Mouse (Mus musculus) adrenal gland, postnatal 4 days (tissue): ENCODE data around the gene Wnk1. TPM values are rescaled to one million over a fixed set of nuclear protein-coding genes. Genes with fewer than 3 reads are reported as not detected.
A peak's percentile ranks its signal among the peaks of the same experiment; 100 is the strongest.
"Not testable (repeated sequence)": the region's sequence is repeated elsewhere in the genome, so short reads cannot be mapped to it uniquely, and the experiment has no call there.

ENCODE experiments used
- DNase-seq, 2 experiments: peaks; one replicate each; pipeline ENCODE4 v3.0.0; 2021 to 2022; ENCODE audit warnings: low spot score in 2 of 2, mixed read lengths in 2 of 2
- long read RNA-seq, 2 experiments: library from polyadenylated mRNA; stranded (forward); transcript quantifications; one replicate each; pipeline ENCODE4 v2.0.0; 2021
- total RNA-seq, 2 experiments: library from RNA; stranded (reverse); gene quantifications; 2 replicates each; pipeline ENCODE4 v1.2.3; 2021

Gene Wnk1
- 100 to 1,000 TPM; 158 to 191 TPM for total RNA-seq
- long read RNA-seq, experiment 1, partial matches to known transcripts: 0 of 8 reads
- long read RNA-seq, experiment 1, other reads (novel, unspliced or antisense): 8 of 8 reads
- long read RNA-seq, experiment 2, partial matches to known transcripts: 32 of 53 reads
- long read RNA-seq, experiment 2, other reads (novel, unspliced or antisense): 21 of 53 reads

DNA sequence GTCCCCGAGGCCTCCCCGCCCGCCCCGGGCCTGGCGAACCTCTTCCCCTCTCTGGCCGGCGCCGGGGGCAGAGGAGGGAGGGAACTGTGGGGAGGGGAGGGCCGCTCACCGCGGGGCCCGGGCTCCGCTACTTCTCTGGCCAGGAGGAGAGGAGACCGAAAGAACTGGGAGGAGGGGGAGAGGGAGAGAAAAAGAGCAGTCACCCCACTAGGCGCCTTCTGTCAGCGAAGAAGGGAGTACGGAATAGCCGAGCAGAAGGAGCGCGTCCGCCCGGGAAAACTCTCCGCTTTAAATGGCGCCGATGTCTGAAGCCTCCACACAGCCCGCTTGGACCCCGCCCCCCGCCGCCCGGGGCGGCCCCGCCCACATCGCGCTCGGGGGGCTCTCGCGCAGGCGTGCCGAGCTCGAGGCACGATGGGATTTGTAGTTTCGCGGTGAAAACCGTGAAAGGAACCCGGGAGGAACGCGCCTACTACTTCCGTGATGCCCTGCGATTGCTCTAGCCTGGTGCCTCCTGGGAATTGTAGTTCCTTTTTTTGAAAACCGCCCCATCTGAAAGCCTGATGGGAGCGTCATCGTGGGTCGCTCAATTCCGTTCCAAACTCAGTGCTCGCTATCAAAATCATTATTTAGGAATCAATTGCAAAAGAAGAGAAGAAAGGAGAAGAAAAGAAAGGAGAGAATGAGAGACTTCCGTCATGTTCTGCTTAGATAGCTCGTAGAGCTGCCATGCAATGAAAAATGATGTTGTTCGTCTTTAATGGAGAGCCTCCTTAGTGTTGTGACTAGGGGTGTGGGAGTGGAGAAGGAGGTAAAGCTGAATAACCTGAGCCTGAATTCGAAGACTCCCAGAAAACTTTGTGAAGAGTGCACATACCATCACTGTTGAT lies at the start of gene Wnk1:
Wnk1 (minus strand) TSS at position 307 of the 890 bp plus-strand sequence.
- DNase-seq: peak; percentile 91 to 93

DNA sequence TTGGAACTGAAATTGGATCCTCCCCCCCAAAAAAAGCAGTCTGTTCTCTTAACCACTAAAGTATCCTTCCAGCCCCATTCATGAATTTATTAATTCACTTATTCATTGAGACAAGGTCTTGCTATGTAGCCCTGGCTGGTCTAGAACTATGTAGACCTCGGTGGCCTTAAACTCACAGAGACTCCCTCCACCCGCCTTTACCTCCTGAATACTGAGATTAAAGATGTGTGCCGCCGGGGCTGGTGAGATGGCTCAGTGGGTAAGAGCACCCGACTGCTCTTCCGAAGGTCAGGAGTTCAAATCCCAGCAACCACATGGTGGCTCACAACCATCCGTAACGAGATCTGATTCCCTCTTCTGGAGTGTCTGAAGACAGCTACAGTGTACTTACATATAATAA lies 48.6 kb upstream of the Wnk1 start:
- DNase-seq: not testable (repeated sequence)

DNA sequence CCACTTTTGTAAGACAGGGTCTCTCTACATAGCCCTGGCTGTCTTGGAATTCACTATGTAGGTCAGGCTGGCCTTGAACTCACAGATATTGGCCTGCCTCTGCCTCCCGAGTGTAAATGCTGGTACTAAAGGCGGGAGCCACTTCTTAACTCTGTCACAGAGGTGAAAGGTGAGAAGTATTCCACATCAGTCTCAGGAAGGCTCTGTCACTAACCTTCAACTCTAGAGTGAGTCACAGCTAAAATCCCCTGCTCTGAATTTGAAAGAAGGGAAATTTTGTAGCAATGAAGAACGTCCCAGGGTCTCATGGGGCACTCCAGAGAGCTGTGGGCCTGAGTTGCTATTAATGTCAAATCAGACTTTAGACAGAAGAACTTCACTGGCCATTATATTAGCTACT lies 47.4 kb upstream of the Wnk1 start:
- no peak for DNase-seq

DNA sequence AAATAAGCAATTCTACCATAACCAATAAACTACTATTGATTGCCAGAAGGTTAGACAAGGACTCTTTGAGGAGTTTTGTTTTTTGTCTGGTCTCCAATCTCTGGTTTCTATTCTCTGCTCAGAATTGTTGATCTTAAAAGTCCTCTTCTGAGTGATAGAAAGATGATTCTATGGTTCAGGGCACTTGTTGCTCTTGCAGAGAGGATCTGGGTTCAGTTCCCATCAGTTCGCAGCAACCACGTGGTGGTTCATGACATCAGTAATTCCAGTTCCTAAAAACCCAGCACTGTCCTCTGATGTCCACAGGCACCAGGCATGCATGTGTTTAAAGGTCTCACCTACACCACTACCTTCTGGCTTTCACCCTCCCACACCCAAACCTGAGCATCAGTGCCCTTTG lies 46.5 kb upstream of the Wnk1 start:
- no peak for DNase-seq

DNA sequence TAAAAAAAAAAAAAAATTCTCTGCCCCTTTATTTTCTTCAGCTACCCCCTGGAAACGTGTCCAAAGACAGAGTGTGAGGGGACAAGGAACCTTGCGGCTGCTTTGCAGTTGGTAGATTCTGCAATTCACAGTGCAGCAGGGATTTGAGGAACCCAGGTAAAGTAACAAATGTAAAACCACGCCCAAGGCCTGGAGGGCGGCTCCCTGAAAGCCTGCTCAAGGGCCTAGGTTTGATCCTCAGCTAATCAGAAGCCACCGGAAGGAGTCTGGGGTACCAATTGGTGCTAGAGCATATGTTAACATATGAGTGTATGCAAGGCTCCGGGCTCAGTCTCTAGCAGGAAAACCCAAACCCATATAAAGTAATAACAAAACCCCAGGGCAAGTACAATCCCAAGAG lies 45.0 kb upstream of the Wnk1 start:
- no peak for DNase-seq

DNA sequence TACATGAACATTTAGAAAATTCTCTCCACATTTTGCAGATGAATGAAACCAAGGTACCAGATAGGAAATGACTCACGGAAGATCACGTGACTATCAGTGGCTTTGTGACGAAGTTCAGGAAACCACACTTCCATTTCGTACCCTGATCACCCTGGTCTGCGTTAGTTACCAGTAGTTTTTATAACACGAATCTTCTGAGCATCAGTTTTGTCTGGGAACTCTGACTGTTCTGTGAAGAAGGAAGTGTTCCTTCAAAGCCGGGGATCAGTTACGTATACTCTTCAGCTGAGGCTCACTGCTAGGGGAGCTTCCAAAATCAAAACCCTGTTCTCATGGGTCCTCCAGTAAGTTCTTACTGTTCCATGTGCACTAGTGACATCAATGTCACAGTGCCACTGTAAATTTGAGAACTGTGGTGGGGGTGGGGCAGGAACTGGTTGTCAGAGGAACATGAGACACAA lies 44.5 kb upstream of the Wnk1 start:
- no peak for DNase-seq

DNA sequence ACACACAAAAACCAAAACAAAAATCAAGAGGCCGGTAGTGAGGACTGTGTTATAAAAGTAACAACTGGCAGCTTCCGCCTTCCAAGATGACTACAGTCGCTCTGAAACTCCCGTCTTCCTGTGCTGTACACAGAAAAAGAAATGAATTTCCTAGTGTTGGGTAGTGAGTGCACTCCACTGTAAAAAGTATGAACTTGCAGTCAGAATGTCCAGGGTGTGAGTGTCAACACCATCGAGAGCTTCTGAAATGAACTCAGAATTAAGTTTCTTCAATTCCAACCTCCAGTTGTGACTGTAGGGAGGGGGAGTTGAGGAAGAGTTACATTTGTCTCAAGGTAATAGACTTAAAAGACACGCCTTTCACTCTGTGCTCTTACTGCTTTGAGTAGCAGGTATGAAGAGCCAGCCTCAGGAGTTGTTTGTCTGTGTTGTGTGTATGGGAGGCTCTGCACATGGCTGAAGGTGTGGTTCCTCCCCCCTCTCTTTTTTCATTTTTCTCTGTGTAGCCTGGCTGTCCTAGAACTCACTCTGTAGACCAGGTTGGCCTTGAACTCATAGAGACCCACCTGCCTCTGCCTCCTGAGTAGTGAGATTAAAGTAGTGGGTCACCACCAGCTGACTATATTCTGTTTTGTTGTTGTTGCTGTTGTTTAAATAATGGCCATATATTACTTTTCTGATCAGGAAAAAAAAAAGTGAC lies 43.9 kb upstream of the Wnk1 start:
- no peak for DNase-seq

DNA sequence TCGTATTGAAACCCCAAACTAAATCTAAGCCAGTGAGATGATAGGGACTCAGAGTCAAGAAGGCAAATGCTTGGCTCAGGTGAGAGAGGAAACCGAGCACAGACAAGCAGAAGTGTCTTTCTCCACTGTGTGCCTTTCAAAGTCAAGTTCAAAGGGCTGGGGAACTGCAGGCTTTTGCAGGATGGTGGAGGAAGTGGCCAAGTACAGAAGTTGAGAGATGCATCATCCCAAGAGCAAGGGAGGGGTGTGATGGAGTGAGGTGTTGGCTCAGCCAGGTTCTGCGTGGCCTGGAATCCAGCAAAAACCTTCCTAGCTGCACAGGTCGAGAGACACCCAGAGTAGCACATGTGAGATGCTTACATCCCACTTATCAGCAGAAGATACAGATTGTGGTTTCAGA lies 43.0 kb upstream of the Wnk1 start:
- DNase-seq: no peak

DNA sequence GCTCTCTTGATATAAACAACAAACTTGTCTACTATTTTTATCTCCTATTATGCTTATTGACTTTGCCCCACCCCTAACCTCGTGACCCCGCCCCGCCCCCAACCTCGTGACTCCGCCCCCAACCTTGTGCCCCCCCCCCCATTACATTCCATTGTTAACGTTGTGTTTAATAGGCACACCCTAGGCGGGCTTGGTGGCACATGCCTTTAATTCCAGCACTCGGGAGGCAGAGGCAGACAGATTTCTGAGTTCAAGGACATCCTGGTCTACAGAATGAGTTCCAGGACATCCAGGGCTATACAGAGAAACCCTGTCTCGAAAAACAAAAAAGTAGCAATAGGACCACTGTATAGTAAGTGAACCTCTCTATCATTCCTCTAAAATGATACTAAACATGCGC lies 41.1 kb upstream of the Wnk1 start:
- DNase-seq: no peak

DNA sequence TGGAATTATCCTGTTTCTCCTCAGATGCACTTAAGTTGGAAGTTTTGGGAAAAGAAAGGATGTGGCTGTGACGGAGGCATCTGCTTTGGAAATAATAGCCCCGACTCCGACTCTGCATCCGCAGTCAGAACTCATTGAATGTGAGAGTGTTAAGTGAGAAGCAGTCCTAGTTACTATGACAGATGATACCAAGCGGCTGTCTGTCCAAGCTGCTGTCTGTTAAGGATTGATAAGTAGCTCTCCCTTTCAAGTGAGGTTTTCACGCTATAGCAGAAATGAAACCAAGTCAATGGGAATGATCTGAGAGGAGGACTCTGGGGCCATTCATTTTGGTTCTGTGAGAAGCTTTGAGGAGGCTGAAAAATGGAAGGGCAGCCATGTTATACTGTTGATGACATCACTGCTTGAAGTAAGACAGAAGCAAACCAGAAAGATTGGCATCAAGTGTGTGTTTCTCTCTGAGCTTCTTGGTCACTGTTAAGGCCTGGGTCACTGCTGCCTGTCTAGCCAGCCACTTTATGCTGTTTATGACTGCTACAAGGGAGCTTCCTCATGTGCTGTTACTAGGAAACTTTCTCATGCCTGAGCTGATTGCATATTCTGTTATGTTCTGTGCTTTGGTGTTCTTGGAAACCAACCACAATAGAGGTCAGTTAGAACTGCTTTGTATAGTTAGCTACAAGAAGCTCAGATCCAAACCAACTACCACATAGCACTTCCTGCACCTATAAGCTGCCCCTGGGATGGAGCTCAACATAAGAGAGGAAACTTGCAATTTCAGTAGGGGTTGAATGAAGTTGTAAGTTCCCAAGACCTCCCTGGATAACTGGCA lies 38.4 kb upstream of the Wnk1 start:
- no peak for DNase-seq

DNA sequence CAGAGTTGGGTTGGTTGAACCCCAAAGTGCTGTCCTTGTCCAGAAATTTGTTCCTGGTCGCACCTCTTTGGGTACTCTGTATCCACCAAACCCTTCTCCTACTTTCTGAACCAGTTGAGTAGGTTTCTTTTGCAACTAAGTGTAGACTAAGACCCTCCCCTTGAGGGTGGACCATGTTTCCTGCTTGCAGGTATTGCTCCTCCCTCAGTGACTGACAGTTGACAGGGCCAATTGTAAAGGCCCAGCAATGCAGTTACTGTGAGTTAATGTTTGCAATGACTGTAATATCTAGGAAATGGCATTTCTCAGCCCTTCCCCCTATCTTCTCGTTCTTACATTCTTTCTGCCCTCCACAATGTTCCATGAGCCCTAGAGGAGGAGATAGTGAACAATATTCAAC lies 34.2 kb upstream of the Wnk1 start:
- no peak for DNase-seq

DNA sequence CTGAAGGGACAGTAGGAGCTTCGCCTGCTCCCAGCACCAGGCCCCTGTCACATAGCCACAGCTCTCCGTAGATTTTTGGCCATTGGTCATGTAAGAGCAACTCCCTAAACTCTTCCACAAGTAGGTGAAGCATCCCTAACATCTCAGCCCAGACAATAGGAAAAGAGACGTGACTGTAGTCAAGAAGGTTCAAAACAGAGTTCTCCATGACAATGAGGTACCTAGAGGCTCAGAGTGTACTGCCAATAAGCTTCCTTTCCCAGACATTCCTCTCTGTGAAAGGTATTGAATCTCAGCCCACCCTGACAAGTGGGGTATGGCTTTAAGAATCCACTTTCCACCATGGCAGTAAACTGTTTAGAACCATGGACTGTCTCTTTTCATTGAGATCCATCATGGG lies 31.1 kb upstream of the Wnk1 start:
- DNase-seq: no peak

DNA sequence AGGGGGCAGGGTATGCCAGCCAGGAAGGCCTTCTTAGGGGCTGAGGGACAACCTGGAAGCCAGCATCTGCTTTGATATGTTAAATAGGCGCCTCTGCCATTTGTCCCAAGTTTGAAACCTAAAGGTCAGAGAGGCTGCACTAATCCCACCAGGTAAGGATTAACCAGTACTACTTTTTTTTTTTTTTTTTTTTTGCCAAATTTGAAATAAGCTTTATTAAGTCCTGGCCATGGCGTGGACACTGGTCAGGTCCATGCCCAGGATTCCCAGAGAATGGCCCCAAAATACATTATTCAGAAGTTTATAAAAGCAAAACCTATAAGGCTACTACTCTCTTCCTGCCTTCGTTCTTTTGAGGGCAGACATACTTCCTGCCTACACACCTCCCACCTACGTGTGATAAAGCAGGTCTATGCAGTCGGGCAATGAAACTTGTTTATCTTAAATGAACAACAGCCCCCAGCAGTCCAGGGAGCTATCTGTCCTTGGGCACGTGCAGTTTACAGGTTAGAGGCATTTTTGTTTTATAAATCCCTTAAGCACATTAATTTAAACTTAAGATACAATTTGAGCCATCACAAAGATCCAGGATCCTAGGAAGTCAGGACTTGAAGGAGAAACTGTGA lies 27.2 kb upstream of the Wnk1 start:
- no peak for DNase-seq

DNA sequence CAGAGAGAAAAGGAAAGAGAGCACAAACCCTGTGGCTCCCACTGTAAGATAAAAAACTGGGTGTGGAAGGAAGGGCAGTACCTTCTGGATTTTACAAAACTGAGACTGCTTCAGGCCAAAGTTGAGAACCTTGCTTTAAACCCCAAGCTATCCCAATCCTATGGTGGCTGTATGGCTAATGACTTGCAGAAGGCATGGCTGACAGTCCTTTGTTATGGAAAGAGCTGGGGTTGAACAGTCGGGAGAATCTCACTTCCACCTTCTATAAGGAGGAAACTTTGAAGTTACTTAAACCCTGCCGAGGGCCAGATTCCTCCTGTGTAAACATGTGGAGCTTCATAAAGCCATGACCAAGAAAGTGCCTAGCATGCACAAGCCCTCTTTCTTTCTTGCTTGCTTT lies 26.2 kb upstream of the Wnk1 start:
- DNase-seq: no peak

DNA sequence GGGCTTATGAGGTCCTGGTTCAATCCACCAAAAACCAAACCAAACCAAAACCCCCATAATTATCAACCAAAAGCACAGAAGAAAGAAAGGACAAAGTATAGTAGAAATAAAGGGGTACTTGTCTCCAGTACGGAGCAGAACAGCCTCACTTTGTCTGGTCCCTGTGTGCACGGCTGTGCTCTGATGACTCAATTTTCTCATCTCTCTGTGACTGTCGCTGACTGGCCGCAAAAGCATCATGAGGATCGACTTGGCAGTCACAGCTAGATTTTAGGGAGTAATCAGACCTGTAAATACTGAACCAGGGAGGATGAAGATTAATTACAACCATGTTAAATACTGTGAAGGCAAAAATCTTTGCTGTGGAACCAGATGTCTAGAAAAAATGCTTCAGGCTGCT lies 24.5 kb upstream of the Wnk1 start:
- DNase-seq: no peak

DNA sequence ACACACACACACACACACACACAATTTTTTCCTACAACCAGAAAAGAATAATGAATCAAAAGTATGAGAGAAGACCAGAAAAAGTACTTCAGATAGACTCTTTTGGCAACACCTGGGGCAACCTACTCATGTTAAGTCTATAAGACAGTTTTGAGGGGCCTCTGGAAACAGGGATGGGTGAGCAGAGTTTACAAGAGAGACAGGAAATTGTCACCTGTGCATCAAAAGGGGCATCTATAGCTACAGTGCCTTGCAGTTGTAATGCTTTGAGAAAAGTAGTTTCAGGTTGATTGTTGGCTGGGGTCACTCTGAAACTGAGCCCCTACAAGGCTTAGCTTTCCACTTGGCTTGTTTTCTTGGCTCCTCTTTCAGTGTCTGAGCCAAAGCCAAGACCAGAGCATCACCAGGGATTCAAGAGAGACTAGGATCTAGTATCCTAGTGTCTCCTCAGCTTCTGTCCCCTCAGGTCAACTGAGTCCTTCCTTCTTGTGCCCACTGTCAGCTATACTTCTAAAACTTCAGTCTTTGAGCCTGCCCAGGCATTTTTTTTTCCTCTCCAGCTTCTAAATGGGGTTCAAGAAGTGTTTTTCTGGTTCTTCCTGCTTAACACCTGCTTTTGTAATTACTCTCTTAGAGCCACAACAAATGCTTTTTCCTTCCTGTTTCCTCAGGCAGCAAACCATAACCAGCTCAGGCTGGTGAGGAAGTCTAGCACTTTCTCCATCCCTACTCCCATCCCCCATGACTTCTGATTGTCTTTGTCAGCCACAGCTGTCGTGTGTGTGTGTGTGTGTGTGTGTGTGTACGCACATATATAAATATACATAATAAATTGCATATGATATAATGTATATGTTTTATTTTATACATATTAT lies 17.4 kb upstream of the Wnk1 start:
- no peak for DNase-seq

DNA sequence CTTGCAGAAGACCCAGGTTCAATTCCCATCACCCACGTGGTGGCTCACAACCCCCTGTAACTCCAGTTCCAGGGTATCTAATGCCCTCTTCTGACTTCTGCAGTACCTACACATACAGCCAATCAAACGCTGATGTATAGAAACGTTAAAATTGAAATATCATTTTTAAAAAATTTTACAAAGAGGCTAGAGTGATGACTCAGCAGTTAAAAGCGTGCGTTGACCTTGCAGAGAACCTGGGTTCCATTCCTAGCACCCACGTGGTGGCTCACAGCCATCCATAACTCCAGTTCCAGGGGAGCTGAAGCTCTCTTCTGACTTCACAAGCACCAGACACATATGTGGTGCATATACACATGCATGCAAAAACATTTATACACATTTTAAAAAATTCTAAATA lies 15.9 kb upstream of the Wnk1 start:
- no peak for DNase-seq

DNA sequence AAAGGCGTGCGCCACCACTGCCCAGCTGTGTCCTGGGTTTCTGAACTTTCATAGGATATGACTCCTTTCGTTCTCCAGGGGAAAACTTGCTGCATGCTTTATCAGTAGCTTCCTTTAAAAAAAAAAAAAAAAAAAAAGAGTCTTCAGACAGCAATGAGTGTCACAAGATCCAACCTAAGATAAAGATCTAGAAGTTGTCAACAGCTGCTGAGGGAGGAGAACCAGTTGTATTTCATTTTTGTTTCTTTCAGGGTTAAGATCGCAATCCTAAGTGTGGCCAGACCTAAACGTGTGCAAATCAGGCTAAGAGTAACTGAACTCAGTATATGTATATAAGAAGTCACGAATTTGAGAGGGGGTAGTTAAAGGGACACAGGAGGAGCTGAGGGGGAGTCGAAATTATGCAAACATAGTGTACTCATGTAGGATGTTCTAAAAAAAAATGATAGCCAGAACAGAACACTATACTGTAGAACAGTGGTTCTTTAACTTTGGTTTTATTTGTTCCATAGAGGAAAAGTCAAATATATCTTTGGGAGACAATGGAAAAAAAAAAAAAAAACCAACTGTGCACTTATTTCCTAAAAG lies 9.3 kb upstream of the Wnk1 start:
- no peak for DNase-seq

DNA sequence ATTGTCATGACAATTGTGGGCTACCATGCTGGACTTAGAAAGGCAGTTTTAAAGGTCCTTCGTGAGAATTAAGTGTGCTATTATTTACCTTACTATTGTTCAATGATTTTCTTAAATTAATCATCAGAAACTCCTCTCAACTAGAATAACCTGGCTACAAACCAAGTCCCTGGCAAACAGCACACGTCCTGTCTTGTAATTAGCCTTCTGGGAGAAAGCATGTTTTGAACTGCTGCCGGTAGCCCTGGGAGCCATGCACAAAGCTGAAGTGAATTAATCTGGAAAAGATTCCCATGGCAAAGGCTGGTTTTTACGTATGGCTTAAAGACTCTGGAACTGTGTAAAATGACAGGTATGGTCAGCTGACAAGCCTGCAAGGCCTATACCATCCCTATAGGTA lies 6.9 kb upstream of the Wnk1 start:
- no peak for DNase-seq
